In the genomic region with DNA sequence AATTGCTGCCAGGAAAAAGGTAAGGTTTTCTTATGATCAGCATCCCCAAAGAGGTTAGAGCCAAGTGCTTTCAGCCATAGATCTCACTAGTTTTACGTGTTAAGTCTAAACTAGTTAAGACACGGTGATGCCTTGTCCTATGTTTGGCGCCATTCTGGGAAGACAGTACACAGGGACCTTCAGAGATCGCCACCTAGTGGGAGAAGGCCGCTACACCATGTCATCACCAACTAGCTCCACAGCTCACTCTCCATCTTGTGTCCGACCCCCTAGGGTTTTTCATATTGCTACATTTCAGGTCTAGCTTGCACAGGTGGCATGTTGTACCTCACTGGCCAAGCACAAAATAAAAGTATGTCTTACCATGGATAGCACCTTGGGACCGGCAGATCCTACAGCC, we compare ENCODE assay signal across 9 mouse cellular contexts. TPM values are rescaled to one million over a fixed set of nuclear protein-coding genes. Genes with fewer than 3 reads are reported as not detected.
DNase-seq lines count a peak whose midpoint lies in the region; ATAC-seq and TF ChIP-seq lines count a peak whose summit lies in the region.
"Had no signal": no experiment of that assay in that cellular context is flagged by ENCODE, and none has a peak within 500 bp of the region (broad histone marks: within the 10 kb centered on the region; RNA-seq: fewer than 3 reads in every experiment).

No protein-coding gene starts in this region.

- DNase-seq in adrenal gland, adult 18-20 months (ENCODE audit: low spot score in 2 of 2) = peak; percentile 70
- peak; percentile 93 for DNase-seq in embryo, embryonic 10 days (ENCODE audit: low spot score)
- peak; percentile 28 for DNase-seq in gastrocnemius, postnatal 25 days
- DNase-seq in liver, embryonic 11.5 days (ENCODE audit: low spot score) = peak; percentile 51
- peak; percentile 82 for DNase-seq in neural tube, embryonic 11.5 days (ENCODE audit: low spot score)

- H3K9ac ChIP-seq in kidney, embryonic 14.5 days (ENCODE audit: low read depth, low read length) = no peak overlapping the region
- H3K9ac ChIP-seq in liver, embryonic 11.5 days (ENCODE audit: low read depth, low read length) = no peak overlapping the region
- H3K9ac ChIP-seq in neural tube, embryonic 11.5 days (ENCODE audit: low read length) = no peak overlapping the region
- H3K9ac ChIP-seq: heart, embryonic 13.5 days had no signal

- H3K27ac ChIP-seq in kidney, embryonic 14.5 days (ENCODE audit: low read depth, low read length) = no peak overlapping the region
- no peak overlapping the region for H3K27ac ChIP-seq in liver, embryonic 11.5 days (ENCODE audit: low read depth, low read length)
- H3K27ac ChIP-seq in neural tube, embryonic 11.5 days (ENCODE audit: low read depth, low read length) = no peak overlapping the region
- H3K27ac ChIP-seq in testis, adult 2 months (ENCODE audit: control insufficient read depth, insufficient read depth, low read depth, low read length) = no peak overlapping the region
- H3K27ac ChIP-seq: heart, embryonic 13.5 days had no signal

- peak; percentile 76 for ATAC-seq in kidney, embryonic 14.5 days (ENCODE audit: low FRiP score, low TSS enrichment)
- ATAC-seq in liver, embryonic 11.5 days (replicated peaks; ENCODE audit: low FRiP score) = peak; percentile 64
- ATAC-seq in neural tube, embryonic 11.5 days (ENCODE audit: insufficient read depth, low FRiP score, low TSS enrichment) = no peak

- H3K4me2 ChIP-seq in kidney, embryonic 14.5 days (replicated peaks; ENCODE audit: low read depth, low read length) = no peak overlapping the region
- H3K4me2 ChIP-seq in liver, embryonic 11.5 days = no peak overlapping the region
- no peak overlapping the region for H3K4me2 ChIP-seq in neural tube, embryonic 11.5 days (ENCODE audit: low read depth)
- H3K4me2 ChIP-seq: heart, embryonic 13.5 days had no signal

- TF ChIP-seq POLR2A in testis, adult 2 months (IDR thresholded peaks at IDR 0.05; ENCODE audit: control insufficient read depth, low read depth, low read length) = no peak

- H3ac ChIP-seq in C2C12 (ENCODE audit: control insufficient read depth, insufficient read length, low read depth) = no peak overlapping the region

- 11% methylated on average over 7 of the region's 7 CpGs for WGBS in kidney, embryonic 14.5 days
- WGBS in liver, embryonic 11.5 days = 14% methylated on average over 7 of the region's 7 CpGs
- 15% methylated on average over 7 of the region's 7 CpGs for WGBS in neural tube, embryonic 11.5 days

- H3K79me3 ChIP-seq in C2C12 (ENCODE audit: low read depth) = no peaks in the 10 kb centered on the region

- H3K9me3 ChIP-seq in kidney, embryonic 14.5 days (ENCODE audit: control insufficient read depth, low read length) = no peaks in the 10 kb centered on the region
- H3K9me3 ChIP-seq in liver, embryonic 11.5 days (ENCODE audit: control insufficient read depth, low read length) = no peaks in the 10 kb centered on the region
- no peaks in the 10 kb centered on the region for H3K9me3 ChIP-seq in neural tube, embryonic 11.5 days (ENCODE audit: control insufficient read depth, low read length)
- H3K9me3 ChIP-seq: heart, embryonic 13.5 days had no signal

- no peak overlapping the region for H3K4me3 ChIP-seq in C2C12 (ENCODE audit: insufficient read depth, poor library complexity, severe bottlenecking)
- H3K4me3 ChIP-seq in kidney, embryonic 14.5 days (ENCODE audit: low read length) = no peak overlapping the region
- H3K4me3 ChIP-seq in liver, embryonic 11.5 days (ENCODE audit: low read depth, low read length) = no peak overlapping the region
- no peak overlapping the region for H3K4me3 ChIP-seq in neural tube, embryonic 11.5 days (ENCODE audit: low read depth, low read length)
- no peak overlapping the region; the same call in 1 of the 2 replicates for H3K4me3 ChIP-seq in testis, adult 2 months (ENCODE audit: control insufficient read depth, low read depth, low read length)
- H3K4me3 ChIP-seq: heart, embryonic 13.5 days had no signal

- H3K4me1 ChIP-seq in kidney, embryonic 14.5 days (ENCODE audit: control insufficient read depth, insufficient read depth, low read length) = no peaks in the 10 kb centered on the region
- no peaks in the 10 kb centered on the region for H3K4me1 ChIP-seq in liver, embryonic 11.5 days (replicated peaks; ENCODE audit: control insufficient read depth, insufficient read depth, low read length)
- H3K4me1 ChIP-seq in neural tube, embryonic 11.5 days (ENCODE audit: control insufficient read depth, insufficient read depth, low read length) = no peaks in the 10 kb centered on the region
- no peaks in the 10 kb centered on the region for H3K4me1 ChIP-seq in testis, adult 2 months (ENCODE audit: control insufficient read depth, insufficient read depth, low read length)

- no peaks in the 10 kb centered on the region for H3K79me2 ChIP-seq in C2C12 (ENCODE audit: control insufficient read depth, insufficient read depth)

- no peaks in the 10 kb centered on the region for H3K27me3 ChIP-seq in C2C12 (ENCODE audit: control insufficient read depth, insufficient read depth, insufficient read length)
- H3K27me3 ChIP-seq in kidney, embryonic 14.5 days (ENCODE audit: control insufficient read depth, insufficient read depth, low read length) = no peaks in the 10 kb centered on the region
- no peaks in the 10 kb centered on the region for H3K27me3 ChIP-seq in liver, embryonic 11.5 days (replicated peaks; ENCODE audit: control insufficient read depth, insufficient read depth, low read length)
- no peaks in the 10 kb centered on the region for H3K27me3 ChIP-seq in neural tube, embryonic 11.5 days (ENCODE audit: control insufficient read depth, insufficient read depth, low read length)
- no peaks in the 10 kb centered on the region for H3K27me3 ChIP-seq in testis, adult 2 months (ENCODE audit: control insufficient read depth, insufficient read depth, low read length)

- H3K36me3 ChIP-seq in C2C12 (ENCODE audit: control insufficient read depth, insufficient read depth) = no peaks in the 10 kb centered on the region
- no peaks in the 10 kb centered on the region for H3K36me3 ChIP-seq in kidney, embryonic 14.5 days (ENCODE audit: control insufficient read depth, insufficient read depth, low read length)
- H3K36me3 ChIP-seq in liver, embryonic 11.5 days (ENCODE audit: control insufficient read depth, insufficient read depth, low read length) = no peaks in the 10 kb centered on the region
- no peaks in the 10 kb centered on the region for H3K36me3 ChIP-seq in neural tube, embryonic 11.5 days (ENCODE audit: control insufficient read depth, insufficient read depth, low read length)
- H3K36me3 ChIP-seq in testis, adult 2 months (ENCODE audit: control insufficient read depth, insufficient read depth, low read length) = no peaks in the 10 kb centered on the region; the same call in 1 of the 2 replicates
- H3K36me3 ChIP-seq: heart, embryonic 13.5 days had no signal

- peak; percentile 12 for TF ChIP-seq CTCF in C2C12 (IDR thresholded peaks at IDR 0.05; ENCODE audit: control insufficient read depth, insufficient read depth, insufficient read length)
- TF ChIP-seq CTCF in testis, adult 2 months (IDR thresholded peaks at IDR 0.05; ENCODE audit: control insufficient read depth, insufficient read depth, insufficient replicate concordance, low read depth, low read length) = peak; percentile 91; the same call in 1 of the 2 replicates

TF ChIP-seq in C2C12, 6 proteins besides CTCF, POLR2A, EP300 and RAD21:
- TF ChIP-seq MYOD1 (IDR thresholded peaks at IDR 0.05; ENCODE audit: control insufficient read depth, insufficient read length, low read depth) (no peak), FOSL1 (IDR thresholded peaks at IDR 0.05; ENCODE audit: insufficient read depth, low read length, poor library complexity, severe bottlenecking) (no peak), USF1 (IDR thresholded peaks at IDR 0.05; ENCODE audit: low read depth) (no peak), CEBPB (IDR thresholded peaks at IDR 0.05; ENCODE audit: low read depth) (no peak), MAX (IDR thresholded peaks at IDR 0.05) (no peak), MYOG (IDR thresholded peaks at IDR 0.05; ENCODE audit: control insufficient read depth, extremely low read depth, insufficient read length) (no peak)

RNA-seq across cellular contexts. Expression of gene Ccdc38, which starts 8.6 kb away (rescaled TPM):
- polyA plus RNA-seq in C2C12 (2012; fragmentation: generic; extraction: Trizol) = 0.08 TPM
- total RNA-seq in adrenal gland, adult 18-20 months (2021) = not detected
- not detected for total RNA-seq in gastrocnemius, postnatal 25 days (2021)
- 0.28 and 0.49 TPM in 2 replicates for polyA plus RNA-seq in kidney, embryonic 14.5 days (2014; fragmentation: Nextera tagmentation; extraction: Ambion mirVana)
- polyA plus RNA-seq in liver, embryonic 11.5 days (2014; fragmentation: Nextera tagmentation; extraction: Ambion mirVana) = 0.32 and 0.38 TPM in 2 replicates
- polyA plus RNA-seq in neural tube, embryonic 11.5 days (2014; fragmentation: Nextera tagmentation; extraction: Ambion mirVana) = 0.33 and 0.53 TPM in 2 replicates
- polyA plus RNA-seq in testis, adult 2 months (2012; rRNA removed) = 125 and 137 TPM in 2 replicates

RNA-seq across cellular contexts. Expression of gene Amdhd1, which starts 9.2 kb away (rescaled TPM):
- polyA plus RNA-seq in C2C12 (2012; fragmentation: generic; extraction: Trizol) = 0.04 TPM
- not detected for total RNA-seq in adrenal gland, adult 18-20 months (2021)
- total RNA-seq in gastrocnemius, postnatal 25 days (2021) = not detected
- polyA plus RNA-seq in kidney, embryonic 14.5 days (2014; fragmentation: Nextera tagmentation; extraction: Ambion mirVana) = 0.33 and 0.76 TPM in 2 replicates
- 6.2 and 7.4 TPM in 2 replicates for polyA plus RNA-seq in liver, embryonic 11.5 days (2014; fragmentation: Nextera tagmentation; extraction: Ambion mirVana)
- 0.12 TPM in 1 of 2 replicates, not detected in the other for polyA plus RNA-seq in neural tube, embryonic 11.5 days (2014; fragmentation: Nextera tagmentation; extraction: Ambion mirVana)
- 0.07 TPM in 1 of 2 replicates, not detected in the other for polyA plus RNA-seq in testis, adult 2 months (2012; rRNA removed)

RNA-seq across cellular contexts. Expression of gene Snrpf, which starts 40.5 kb away (rescaled TPM):
- 258 TPM for polyA plus RNA-seq in C2C12 (2012; fragmentation: generic; extraction: Trizol)
- 10 to 100 TPM; 14.6 to 16.7 TPM for total RNA-seq in adrenal gland, adult 18-20 months (2021)
- total RNA-seq in gastrocnemius, postnatal 25 days (2021) = 1 to 10 TPM; 8.0 to 8.7 TPM
- 166 and 226 TPM in 2 replicates for polyA plus RNA-seq in kidney, embryonic 14.5 days (2014; fragmentation: Nextera tagmentation; extraction: Ambion mirVana)
- 179 and 199 TPM in 2 replicates for polyA plus RNA-seq in liver, embryonic 11.5 days (2014; fragmentation: Nextera tagmentation; extraction: Ambion mirVana)
- 135 and 139 TPM in 2 replicates for polyA plus RNA-seq in neural tube, embryonic 11.5 days (2014; fragmentation: Nextera tagmentation; extraction: Ambion mirVana)
- polyA plus RNA-seq in testis, adult 2 months (2012; rRNA removed) = 65.2 and 67.0 TPM in 2 replicates

Comparison
In these comparisons a context has a peak if more than half of its experiments do, and no peak if none do; other contexts are left out.
1. DNase-seq: peak in every context shown above with its lines; median percentile 93 in embryo, embryonic 10 days; 82 in neural tube, embryonic 11.5 days; 70 in adrenal gland, adult 18-20 months; 51 in liver, embryonic 11.5 days; 28 in gastrocnemius, postnatal 25 days.
2. RNA of gene Ccdc38, which starts 8.6 kb away (polyA plus RNA-seq): 125 to 137 TPM in testis, adult 2 months; 0.32 to 0.38 TPM in liver, embryonic 11.5 days, 0.33 to 0.53 TPM in neural tube, embryonic 11.5 days, 0.28 to 0.49 TPM in kidney, embryonic 14.5 days and 0.08 TPM in C2C12 (single experiment); every median in the first group is over 10 times any median in the second.